Mouse (Mus musculus): ENCODE measurements around the gene Vmn1r168.
"Not testable (repeated sequence)": the region's sequence is repeated elsewhere in the genome, so short reads cannot be mapped to it uniquely, and the experiment has no call there.

The Vmn1r168 gene

GRCm38 (mm10) chr7:23539432-23539831 is at the start of gene Vmn1r168:
Gene Vmn1r168 (plus strand): TSS chr7:23539732.
- not testable (repeated sequence) for DNase-seq

GRCm38 (mm10) chr7:23507106-23507505 is 32.4 kb upstream of the Vmn1r168 start, which contains the start of gene Vmn1r167:
Gene Vmn1r167 (minus strand): TSS chr7:23507206.
- not testable (repeated sequence) for DNase-seq

- DNase-seq: not testable (repeated sequence)
Observed at GRCm38 (mm10) chr7:23575226-23575625, 35.7 kb downstream of the Vmn1r168 start, which contains the start of gene Vmn1r169. Gene Vmn1r169 (plus strand): TSS chr7:23575526.
